29 mouse cellular contexts compared by ENCODE assay signal in the genomic region with DNA sequence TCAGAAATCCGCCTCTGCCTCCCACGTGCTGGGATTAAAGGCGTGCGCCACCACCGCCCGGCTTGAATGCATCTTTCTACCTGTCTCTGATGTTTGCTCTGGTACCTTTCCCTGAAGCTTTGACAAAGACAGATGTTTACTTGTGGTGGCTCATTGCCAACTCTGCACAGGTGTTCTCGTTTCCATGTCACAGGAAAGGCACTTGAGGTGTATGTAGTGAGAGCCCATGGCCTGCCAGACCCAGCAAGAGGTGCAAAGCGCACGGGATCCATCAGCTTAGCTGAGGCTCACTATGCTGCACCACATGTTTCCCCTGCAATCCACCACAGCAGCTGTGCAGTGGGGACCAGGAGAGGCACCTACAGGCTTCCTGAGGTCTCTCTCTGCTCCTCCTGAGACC. TPM values are rescaled to one million over a fixed set of nuclear protein-coding genes. Genes with fewer than 3 reads are reported as not detected.
DNase-seq lines count a peak whose midpoint lies in the region; ATAC-seq and TF ChIP-seq lines count a peak whose summit lies in the region.
"Had no signal": no experiment of that assay in that cellular context is flagged by ENCODE, and none has a peak within 500 bp of the region (broad histone marks: within the 10 kb centered on the region; RNA-seq: fewer than 3 reads in every experiment).

No protein-coding gene starts in this region.

- 0 out of 2 replicates have a peak, but pooled peaks have one; percentile 19 for ATAC-seq in stomach, embryonic 15.5 days (ENCODE audit: insufficient read depth, low FRiP score, low read depth)
- ATAC-seq: forebrain, embryonic 14.5 days; hindbrain, postnatal 0 days; intestine, embryonic 15.5 days; liver, embryonic 12.5 days; liver, postnatal 0 days had no signal

- DNase-seq in kidney, adult 11 months: peak; percentile 6
- DNase-seq in kidney, postnatal 25 days: no peak
- DNase-seq in thymus, adult 2 months: peak; percentile 37
- DNase-seq in thymus, postnatal 36 days: peak; percentile 22 to 60
- DNase-seq in heart, postnatal 25 days (ENCODE audit: low spot score): no peak
- DNase-seq in cerebellum, adult 8-10 months: no peak
- DNase-seq: adrenal gland, postnatal 10 days; cerebellum, adult 9-10 months; embryo, embryonic 11 days; gastrocnemius, postnatal 36 days; heart, adult 18-20 months; kidney, postnatal 14 days; liver, postnatal 0 days; lung, postnatal 10 days; midbrain, embryonic 14.5 days; right cerebral cortex, postnatal 25 days; spleen, adult 18-20 months had no signal

- H3K36me3 ChIP-seq in stomach, embryonic 15.5 days: no peaks in the 10 kb centered on the region
- peaks cover under 1% of the 10 kb centered on the region; the same call in 1 of the 2 replicates for H3K36me3 ChIP-seq in thymus, adult 2 months (ENCODE audit: control insufficient read depth, insufficient read depth, low read length)
- H3K36me3 ChIP-seq: intestine, embryonic 15.5 days had no signal

- peaks cover 6% of the 10 kb centered on the region for H3K4me1 ChIP-seq in stomach, embryonic 15.5 days
- peaks cover 49% of the 10 kb centered on the region for H3K4me1 ChIP-seq in thymus, adult 2 months (replicated peaks; ENCODE audit: control insufficient read depth, insufficient read depth, low read length)
- H3K4me1 ChIP-seq: liver, embryonic 12.5 days; neural tube, embryonic 15.5 days had no signal

- H3K9ac ChIP-seq in stomach, embryonic 15.5 days: no peak overlapping the region
- H3K9ac ChIP-seq: embryonic facial prominence, embryonic 12.5 days; heart, embryonic 12.5 days; intestine, embryonic 15.5 days; liver, embryonic 12.5 days; liver, postnatal 0 days; neural tube, embryonic 15.5 days had no signal

- WGBS in stomach, embryonic 15.5 days: 73% methylated on average over 9 of the region's 9 CpGs
- WGBS in thymus, adult 2 months: 47% methylated on average over 9 of the region's 9 CpGs

- H3K4me2 ChIP-seq in stomach, embryonic 15.5 days: no peak overlapping the region
- H3K4me2 ChIP-seq: embryonic facial prominence, embryonic 12.5 days; heart, embryonic 12.5 days; intestine, embryonic 15.5 days; liver, embryonic 12.5 days; neural tube, embryonic 15.5 days had no signal

- intact Hi-C loops in heart, postnatal 25 days (cut with DNase I): no loop called here

- no peak for TF ChIP-seq CTCF in thymus, adult 2 months (IDR thresholded peaks at IDR 0.05; ENCODE audit: borderline replicate concordance, control insufficient read depth, extremely low read depth, insufficient read depth, low read length, poor library complexity)

- no peak for TF ChIP-seq POLR2A in thymus, adult 2 months (IDR thresholded peaks at IDR 0.05; ENCODE audit: control insufficient read depth, extremely low read depth, insufficient read depth, low read length, poor library complexity)

- no peak overlapping the region for H3K27ac ChIP-seq in stomach, embryonic 15.5 days
- peak overlapping the region; percentile 81 for H3K27ac ChIP-seq in thymus, adult 2 months (ENCODE audit: control insufficient read depth, insufficient read depth, low read length)
- H3K27ac ChIP-seq: embryonic facial prominence, embryonic 12.5 days; hindbrain, embryonic 10.5 days; hindbrain, postnatal 0 days; intestine, embryonic 15.5 days; layer of hippocampus, adult 2 months; liver, embryonic 12.5 days; neural tube, embryonic 15.5 days had no signal

- no peak overlapping the region for H3K4me3 ChIP-seq in stomach, embryonic 15.5 days (replicated peaks)
- H3K4me3 ChIP-seq in thymus, adult 2 months (ENCODE audit: control insufficient read depth, insufficient read depth, low read length): no peak overlapping the region
- H3K4me3 ChIP-seq: embryonic facial prominence, embryonic 12.5 days; heart, embryonic 12.5 days; hindbrain, embryonic 10.5 days; intestine, embryonic 15.5 days; layer of hippocampus, adult 2 months; liver, embryonic 12.5 days; neural tube, embryonic 15.5 days had no signal

- H3K27me3 ChIP-seq in stomach, embryonic 15.5 days (replicated peaks): no peaks in the 10 kb centered on the region
- no peaks in the 10 kb centered on the region for H3K27me3 ChIP-seq in thymus, adult 2 months (ENCODE audit: control insufficient read depth, insufficient read depth, low read length)
- H3K27me3 ChIP-seq: embryonic facial prominence, embryonic 12.5 days; intestine, embryonic 15.5 days; liver, embryonic 12.5 days; neural tube, embryonic 15.5 days; Patski had no signal

- no peaks in the 10 kb centered on the region for H3K9me3 ChIP-seq in stomach, embryonic 15.5 days
- H3K9me3 ChIP-seq: embryonic facial prominence, embryonic 12.5 days; heart, embryonic 12.5 days; hindbrain, embryonic 10.5 days; intestine, embryonic 15.5 days; liver, embryonic 12.5 days; neural tube, embryonic 15.5 days had no signal

RNA-seq across cellular contexts. Expression of gene Il34, which starts 1.9 kb away (rescaled TPM):
- polyA plus RNA-seq in stomach, embryonic 15.5 days (2015; fragmentation: Nextera tagmentation; extraction: Ambion mirVana): 3.2 and 3.4 TPM in 2 replicates
- 23.2 and 29.3 TPM in 2 replicates for polyA plus RNA-seq in thymus, adult 2 months (2012; rRNA removed)
- 1 to 10 TPM; 7.2 TPM for total RNA-seq in heart, postnatal 25 days (2021)
- total RNA-seq: monocyte, adult 5-6 weeks had no signal
- polyA plus RNA-seq: liver, embryonic 12.5 days had no signal

RNA-seq across cellular contexts. Expression of gene Cog4, which starts 42.5 kb away (rescaled TPM):
- 65.0 and 73.1 TPM in 2 replicates for polyA plus RNA-seq in stomach, embryonic 15.5 days (2015; fragmentation: Nextera tagmentation; extraction: Ambion mirVana)
- 34.0 and 38.3 TPM in 2 replicates for polyA plus RNA-seq in thymus, adult 2 months (2012; rRNA removed)
- total RNA-seq in heart, postnatal 25 days (2021): 10 to 100 TPM; 69.6 to 73.7 TPM

RNA-seq across cellular contexts. Expression of gene Sf3b3, which starts 42.7 kb away (rescaled TPM):
- 122 and 127 TPM in 2 replicates for polyA plus RNA-seq in stomach, embryonic 15.5 days (2015; fragmentation: Nextera tagmentation; extraction: Ambion mirVana)
- polyA plus RNA-seq in thymus, adult 2 months (2012; rRNA removed): 78.5 and 82.0 TPM in 2 replicates
- 10 to 100 TPM; 39.7 to 42.4 TPM for total RNA-seq in heart, postnatal 25 days (2021)

Comparison
In these comparisons a context has a peak if more than half of its experiments do, and no peak if none do; other contexts are left out.
1. DNase-seq: peak in kidney, adult 11 months (single experiment), thymus, adult 2 months (single experiment) and thymus, postnatal 36 days (2 of 2); none in kidney, postnatal 25 days (0 of 2), heart, postnatal 25 days (single experiment) and cerebellum, adult 8-10 months (single experiment).